Mouse (Mus musculus): Measurements from ENCODE around the gene Scml4. TPM values are rescaled to one million over a fixed set of nuclear protein-coding genes. Genes with fewer than 3 reads are reported as not detected.
A peak's percentile ranks its signal among the peaks of the same experiment; 100 is the strongest.

Gene Scml4
- polyA plus RNA-seq, 1 experiment from 2014 or later = 0.76 TPM

DNA sequence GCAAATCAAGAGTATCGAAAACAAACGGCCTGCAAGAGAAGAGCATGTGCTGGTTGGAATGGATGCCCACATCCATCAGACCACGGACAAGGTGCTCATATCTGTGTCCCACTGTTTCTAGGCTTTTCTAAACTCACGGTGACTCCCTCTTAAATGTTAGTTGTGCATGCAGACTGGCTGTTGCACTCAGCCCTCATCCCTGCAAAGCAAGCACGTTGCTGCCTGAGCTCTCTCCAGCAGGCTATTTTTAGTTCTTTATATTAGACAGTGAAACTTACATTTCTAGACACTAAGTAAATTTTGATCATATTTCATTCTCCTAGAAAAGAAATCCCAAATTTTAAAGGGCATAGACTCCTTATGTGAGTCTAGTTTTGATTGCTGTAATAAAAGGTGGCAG, 57.2 kb downstream of the Scml4 start:
- Histone ChIP-seq H3K9ac (ENCODE audit: low read length) (no peak overlapping the region), H3K27me3 (ENCODE audit: control insufficient read depth, insufficient read depth, low read length) (no peaks in the 10 kb centered on the region), H3K36me3 (ENCODE audit: control insufficient read depth, insufficient read depth, low read length) (no peaks in the 10 kb centered on the region), H3K27ac (replicated peaks in 1 of 2; ENCODE audit: control insufficient read depth in 1 of 2, insufficient read depth in 1 of 2, low read depth in 2 of 2, low read length in 2 of 2) (peak overlapping the region in 1 of 2 experiments; percentile 38; a peak in 1 of 4 replicates), H3K4me1 (ENCODE audit: control insufficient read depth in 2 of 2, insufficient read depth in 2 of 2, low read length in 2 of 2) (peaks cover 0 to 10% of the 10 kb centered on the region in 2 experiments; a peak in 2 of 4 replicates), H3K4me2 (ENCODE audit: low read length) (no peak overlapping the region), H3K4me3 (ENCODE audit: control insufficient read depth in 1 of 2, insufficient read depth in 1 of 2, low read depth in 1 of 2, low read length in 2 of 2) (no peak overlapping the region), H3K9me3 (ENCODE audit: control insufficient read depth, low read length) (0 out of 2 replicates have a peak, but pooled peaks cover under 1% of the 10 kb centered on the region)
- 51% methylated on average over 5 of the region's 5 CpGs for WGBS
- no peak for ATAC-seq (ENCODE audit: insufficient number of reproducible peaks, insufficient read depth, low FRiP score, low read depth)

DNA sequence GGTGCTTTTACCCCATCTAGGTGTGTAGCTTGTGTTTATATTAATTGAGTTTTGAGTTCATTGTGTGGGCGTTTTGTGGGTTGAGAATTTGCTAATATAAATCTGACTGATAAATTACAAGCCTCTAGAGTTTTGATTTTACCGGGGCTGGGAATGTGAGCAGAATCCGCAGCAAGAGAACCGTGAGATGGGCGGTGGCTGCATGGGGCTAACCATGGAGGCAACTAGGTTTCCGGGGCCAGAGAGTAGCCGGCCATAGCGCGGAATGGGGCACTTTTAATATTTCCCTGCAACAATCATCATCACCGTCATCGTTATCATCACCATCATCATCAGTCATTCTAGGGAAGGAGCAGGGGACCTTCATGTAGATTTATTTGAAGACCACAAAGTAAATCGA, 59.6 kb downstream of the Scml4 start:
- 89% methylated on average over 12 of the region's 12 CpGs for WGBS
- no peaks in the 10 kb centered on the region for H3K27me3 ChIP-seq (ENCODE audit: control insufficient read depth, insufficient read depth, low read length)
- H3K4me1 ChIP-seq (ENCODE audit: control insufficient read depth in 2 of 2, insufficient read depth in 2 of 2, low read length in 2 of 2) = peaks cover 0 to 10% of the 10 kb centered on the region in 2 experiments; a peak in 1 of 4 replicates
- ATAC-seq (ENCODE audit: insufficient number of reproducible peaks, insufficient read depth, low FRiP score, low read depth) = no peak
- no peak overlapping the region for H3K4me2 ChIP-seq (ENCODE audit: low read length)
- H3K9me3 ChIP-seq (ENCODE audit: control insufficient read depth, low read length) = 0 out of 2 replicates have a peak, but pooled peaks cover 5% of the 10 kb centered on the region
- no peaks in the 10 kb centered on the region for H3K36me3 ChIP-seq (ENCODE audit: control insufficient read depth, insufficient read depth, low read length)
- no peak overlapping the region for H3K4me3 ChIP-seq (ENCODE audit: control insufficient read depth in 1 of 2, insufficient read depth in 1 of 2, low read depth in 1 of 2, low read length in 2 of 2)
- no peak overlapping the region for H3K27ac ChIP-seq (replicated peaks in 1 of 2; ENCODE audit: control insufficient read depth in 1 of 2, insufficient read depth in 1 of 2, low read depth in 2 of 2, low read length in 2 of 2)
- H3K9ac ChIP-seq (ENCODE audit: low read length) = no peak overlapping the region

DNA sequence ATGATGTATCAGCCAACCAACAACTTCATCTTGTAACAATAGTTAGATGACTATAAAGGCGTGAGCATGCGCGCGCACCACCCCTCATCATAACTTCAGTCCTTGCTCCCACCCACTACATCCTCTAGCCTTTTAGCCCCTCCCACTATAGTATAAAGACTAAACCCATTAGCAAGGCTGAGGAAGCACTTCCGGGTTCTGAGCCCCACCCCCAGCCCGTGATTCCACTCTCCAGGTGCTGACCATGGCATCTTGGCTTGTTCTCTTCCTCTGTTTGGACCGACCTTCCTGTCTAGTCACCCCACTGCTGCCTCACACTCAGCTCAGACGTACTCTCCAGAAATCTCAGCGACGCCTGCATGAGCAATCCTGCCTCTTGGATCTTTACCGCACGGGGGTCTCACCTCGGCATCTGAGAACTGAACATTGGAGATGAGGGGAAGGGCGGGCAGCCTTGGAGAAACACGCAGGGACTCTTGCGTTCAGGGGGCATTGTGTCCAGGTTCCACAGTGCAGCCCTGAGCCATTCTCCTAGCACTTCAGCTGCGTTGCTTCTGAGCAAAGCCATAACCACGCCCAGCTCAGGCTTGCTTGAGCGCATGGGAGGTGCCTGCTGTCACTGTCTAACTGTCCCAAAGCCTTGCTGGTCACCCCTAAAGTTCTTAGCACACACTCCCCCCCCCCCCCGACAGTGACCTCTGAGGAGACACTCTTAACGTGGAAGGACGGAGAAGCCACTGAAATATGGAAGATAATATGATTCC, 65.1 kb downstream of the Scml4 start:
- no peaks in the 10 kb centered on the region for H3K27me3 ChIP-seq (ENCODE audit: control insufficient read depth, insufficient read depth, low read length)
- H3K9me3 ChIP-seq (ENCODE audit: control insufficient read depth, low read length) = 0 out of 2 replicates have a peak, but pooled peaks cover 5% of the 10 kb centered on the region
- WGBS = 63% methylated on average over 22 of the region's 22 CpGs
- no peak for ATAC-seq (ENCODE audit: insufficient number of reproducible peaks, insufficient read depth, low FRiP score, low read depth)
- H3K4me1 ChIP-seq (ENCODE audit: control insufficient read depth in 2 of 2, insufficient read depth in 2 of 2, low read length in 2 of 2) = no peaks in the 10 kb centered on the region
- no peak overlapping the region for H3K27ac ChIP-seq (replicated peaks in 1 of 2; ENCODE audit: control insufficient read depth in 1 of 2, insufficient read depth in 1 of 2, low read depth in 2 of 2, low read length in 2 of 2)
- no peak overlapping the region for H3K9ac ChIP-seq (ENCODE audit: low read length)
- peak overlapping the region; percentile 53 for H3K4me2 ChIP-seq (ENCODE audit: low read length)
- H3K36me3 ChIP-seq (ENCODE audit: control insufficient read depth, insufficient read depth, low read length) = no peaks in the 10 kb centered on the region
- peak overlapping the region; percentile 12 to 22; a peak in 3 of 4 replicates for H3K4me3 ChIP-seq (ENCODE audit: control insufficient read depth in 1 of 2, insufficient read depth in 1 of 2, low read depth in 1 of 2, low read length in 2 of 2)

DNA sequence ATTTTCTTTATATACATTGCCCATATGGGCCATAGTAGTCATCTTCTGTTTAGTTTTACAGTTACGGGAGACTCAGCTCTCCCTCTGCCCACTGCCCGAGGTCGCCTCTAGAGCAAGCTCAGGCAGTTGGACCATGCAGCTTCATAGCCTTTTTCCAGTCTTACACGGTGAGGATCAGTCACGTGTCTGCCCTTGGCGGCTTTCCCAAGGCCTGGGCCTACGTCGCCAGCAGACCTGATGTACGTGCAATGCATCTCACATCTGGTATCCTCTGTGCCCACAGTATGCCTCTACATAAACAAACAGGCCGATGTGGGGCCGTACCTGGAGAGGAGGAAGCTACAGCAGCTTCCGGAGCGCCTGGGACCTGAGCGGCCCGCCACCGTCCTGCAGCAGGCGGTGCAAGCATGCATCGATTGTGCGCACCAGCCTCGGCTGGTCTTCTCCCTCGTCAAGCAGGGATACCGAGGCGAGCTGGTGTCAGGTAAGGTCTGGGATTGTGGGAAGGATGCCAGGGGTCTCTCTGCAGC, 70.0 kb downstream of the Scml4 start:
- H3K4me1 ChIP-seq (ENCODE audit: control insufficient read depth in 2 of 2, insufficient read depth in 2 of 2, low read length in 2 of 2) = peaks cover 11 to 14% of the 10 kb centered on the region in 2 experiments; a peak in 3 of 4 replicates
- no peak for ATAC-seq (ENCODE audit: insufficient number of reproducible peaks, insufficient read depth, low FRiP score, low read depth)
- no peak overlapping the region for H3K4me3 ChIP-seq (ENCODE audit: control insufficient read depth in 1 of 2, insufficient read depth in 1 of 2, low read depth in 1 of 2, low read length in 2 of 2)
- no peak overlapping the region for H3K27ac ChIP-seq (replicated peaks in 1 of 2; ENCODE audit: control insufficient read depth in 1 of 2, insufficient read depth in 1 of 2, low read depth in 2 of 2, low read length in 2 of 2)
- no peaks in the 10 kb centered on the region for H3K9me3 ChIP-seq (ENCODE audit: control insufficient read depth, low read length)
- no peaks in the 10 kb centered on the region for H3K27me3 ChIP-seq (ENCODE audit: control insufficient read depth, insufficient read depth, low read length)
- H3K36me3 ChIP-seq (ENCODE audit: control insufficient read depth, insufficient read depth, low read length) = no peaks in the 10 kb centered on the region
- WGBS = 75% methylated on average over 20 of the region's 23 CpGs
- no peak overlapping the region for H3K9ac ChIP-seq (ENCODE audit: low read length)
- H3K4me2 ChIP-seq (ENCODE audit: low read length) = no peak overlapping the region

DNA sequence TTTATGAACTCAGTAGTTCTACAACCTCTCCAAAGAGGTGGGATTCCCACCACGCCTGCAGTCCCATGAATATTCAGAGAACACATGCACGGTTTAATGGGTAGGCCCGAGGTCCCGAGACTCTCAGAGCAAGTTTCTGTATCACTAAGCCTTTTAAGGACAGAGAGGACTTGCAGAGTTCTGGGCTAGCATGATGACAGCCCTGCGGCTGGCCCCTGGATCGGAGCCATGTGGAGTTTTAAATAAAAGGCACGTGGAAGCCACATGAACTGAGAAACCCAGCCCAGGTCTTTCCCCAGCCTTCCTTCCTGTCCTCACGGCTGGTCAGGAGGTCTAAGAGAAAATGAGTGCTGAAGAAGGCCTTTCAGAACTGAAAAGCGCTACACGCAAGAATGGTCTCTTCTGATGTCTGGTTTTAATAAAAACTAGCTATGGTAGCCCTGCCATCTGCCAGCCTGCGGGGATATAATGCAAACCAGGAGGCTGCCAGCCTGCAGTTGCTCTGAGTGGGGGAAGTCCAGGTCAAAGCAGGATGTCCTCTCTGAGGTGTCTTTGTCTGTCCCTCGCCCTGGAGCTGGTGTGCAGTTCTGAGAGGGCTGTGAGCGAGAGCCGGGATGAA, 72.8 kb downstream of the Scml4 start:
- Histone ChIP-seq H3K4me3 (ENCODE audit: control insufficient read depth in 1 of 2, insufficient read depth in 1 of 2, low read depth in 1 of 2, low read length in 2 of 2) (no peak overlapping the region), H3K4me2 (ENCODE audit: low read length) (no peak overlapping the region), H3K27me3 (ENCODE audit: control insufficient read depth, insufficient read depth, low read length) (no peaks in the 10 kb centered on the region), H3K36me3 (ENCODE audit: control insufficient read depth, insufficient read depth, low read length) (no peaks in the 10 kb centered on the region), H3K27ac (replicated peaks in 1 of 2; ENCODE audit: control insufficient read depth in 1 of 2, insufficient read depth in 1 of 2, low read depth in 2 of 2, low read length in 2 of 2) (no peak overlapping the region), H3K9me3 (ENCODE audit: control insufficient read depth, low read length) (no peaks in the 10 kb centered on the region), H3K4me1 (ENCODE audit: control insufficient read depth in 2 of 2, insufficient read depth in 2 of 2, low read length in 2 of 2) (peaks cover 11 to 15% of the 10 kb centered on the region in 2 experiments; a peak in 3 of 4 replicates), H3K9ac (ENCODE audit: low read length) (no peak overlapping the region)
- WGBS = 57% methylated on average over 14 of the region's 14 CpGs
- ATAC-seq (ENCODE audit: insufficient number of reproducible peaks, insufficient read depth, low FRiP score, low read depth) = no peak

DNA sequence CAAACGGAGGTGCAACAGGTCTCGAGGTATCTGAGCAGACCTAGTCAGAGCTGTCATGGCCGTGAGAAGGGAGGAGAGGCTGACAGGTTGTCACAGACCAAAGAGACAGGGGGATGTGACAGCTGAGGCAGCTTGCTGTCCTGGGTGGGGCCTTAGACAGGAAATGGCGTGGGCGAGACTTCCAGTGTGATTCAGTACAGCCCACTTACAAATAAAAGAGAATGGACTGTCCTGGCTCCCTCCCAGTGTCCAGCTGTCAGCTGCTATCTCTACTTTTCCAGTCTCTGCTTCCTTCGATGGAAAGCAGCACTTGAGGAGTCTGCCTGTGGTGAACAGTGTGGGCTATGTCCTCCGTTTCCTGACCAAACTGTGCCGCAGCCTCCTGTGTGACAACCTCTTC, 74.5 kb downstream of the Scml4 start:
- Histone ChIP-seq H3K4me3 (ENCODE audit: control insufficient read depth in 1 of 2, insufficient read depth in 1 of 2, low read depth in 1 of 2, low read length in 2 of 2) (0 out of 4 replicates have a peak overlapping the region, but pooled peaks of 1 of the 2 experiments have one; percentile 3), H3K9ac (ENCODE audit: low read length) (peak overlapping the region; percentile 25; the same call in 1 of the 2 replicates), H3K4me2 (ENCODE audit: low read length) (peak overlapping the region; percentile 38), H3K36me3 (ENCODE audit: control insufficient read depth, insufficient read depth, low read length) (no peaks in the 10 kb centered on the region), H3K27me3 (ENCODE audit: control insufficient read depth, insufficient read depth, low read length) (no peaks in the 10 kb centered on the region), H3K4me1 (ENCODE audit: control insufficient read depth in 2 of 2, insufficient read depth in 2 of 2, low read length in 2 of 2) (peaks cover 11 to 15% of the 10 kb centered on the region in 2 experiments; a peak in 3 of 4 replicates), H3K9me3 (ENCODE audit: control insufficient read depth, low read length) (no peaks in the 10 kb centered on the region), H3K27ac (replicated peaks in 1 of 2; ENCODE audit: control insufficient read depth in 1 of 2, insufficient read depth in 1 of 2, low read depth in 2 of 2, low read length in 2 of 2) (peak overlapping the region; percentile 19 to 64)
- peak; percentile 75 for ATAC-seq (ENCODE audit: insufficient number of reproducible peaks, insufficient read depth, low FRiP score, low read depth)
- WGBS = 26% methylated on average over 8 of the region's 8 CpGs

DNA sequence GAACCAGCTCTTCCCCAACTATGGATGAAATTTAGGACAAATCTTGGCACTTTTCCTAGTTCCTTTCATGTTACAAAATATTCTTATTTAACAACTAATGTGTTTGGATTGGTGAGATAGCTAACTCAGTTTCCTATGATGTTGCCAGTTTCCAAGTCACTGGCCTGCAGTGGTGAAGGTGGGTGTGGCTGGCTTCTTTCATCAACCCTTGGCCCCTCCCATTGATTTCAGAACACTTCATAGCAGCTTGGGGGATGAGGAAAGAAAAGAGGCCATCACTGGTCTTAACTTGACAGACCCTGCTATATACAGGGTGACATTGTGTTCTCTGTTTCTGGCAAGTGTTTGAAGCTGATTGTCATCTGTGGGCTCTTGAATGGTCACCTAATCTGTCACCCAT, 76.0 kb downstream of the Scml4 start:
- Histone ChIP-seq H3K4me3 (ENCODE audit: control insufficient read depth in 1 of 2, insufficient read depth in 1 of 2, low read depth in 1 of 2, low read length in 2 of 2) (no peak overlapping the region), H3K4me2 (ENCODE audit: low read length) (no peak overlapping the region), H3K36me3 (ENCODE audit: control insufficient read depth, insufficient read depth, low read length) (no peaks in the 10 kb centered on the region), H3K4me1 (ENCODE audit: control insufficient read depth in 2 of 2, insufficient read depth in 2 of 2, low read length in 2 of 2) (peaks cover 16 to 24% of the 10 kb centered on the region in 2 experiments; a peak in 3 of 4 replicates), H3K9me3 (ENCODE audit: control insufficient read depth, low read length) (no peaks in the 10 kb centered on the region), H3K27ac (replicated peaks in 1 of 2; ENCODE audit: control insufficient read depth in 1 of 2, insufficient read depth in 1 of 2, low read depth in 2 of 2, low read length in 2 of 2) (no peak overlapping the region), H3K27me3 (ENCODE audit: control insufficient read depth, insufficient read depth, low read length) (no peaks in the 10 kb centered on the region), H3K9ac (ENCODE audit: low read length) (no peak overlapping the region)
- ATAC-seq (ENCODE audit: insufficient number of reproducible peaks, insufficient read depth, low FRiP score, low read depth) = no peak
